Mouse (Mus musculus) monocyte, adult 5-6 weeks (primary cell): ENCODE results near the gene Mas1. TPM values are rescaled to one million over a fixed set of nuclear protein-coding genes. Genes with fewer than 3 reads are reported as not detected.

Experiments
- ATAC-seq: fragments of 153-309, 156-312 bp; replicated peaks from 2 replicates; pipeline ENCODE4 v1.8.0; 2017; ENCODE audit warnings: mild to moderate bottlenecking; ENCODE audit not compliant: low TSS enrichment, insufficient number of reproducible peaks, severe bottlenecking, poor library complexity, low FRiP score
- total RNA-seq: library from RNA; stranded (forward); fragments of 200-1000, 200-491, 200-594 nt; gene quantifications from 3 replicates; pipeline ENCODE4 v1.2.3, GENCODE M21; 2017

The Mas1 gene
- total RNA-seq, 1 experiment from 2014 or later: not detected

DNA sequence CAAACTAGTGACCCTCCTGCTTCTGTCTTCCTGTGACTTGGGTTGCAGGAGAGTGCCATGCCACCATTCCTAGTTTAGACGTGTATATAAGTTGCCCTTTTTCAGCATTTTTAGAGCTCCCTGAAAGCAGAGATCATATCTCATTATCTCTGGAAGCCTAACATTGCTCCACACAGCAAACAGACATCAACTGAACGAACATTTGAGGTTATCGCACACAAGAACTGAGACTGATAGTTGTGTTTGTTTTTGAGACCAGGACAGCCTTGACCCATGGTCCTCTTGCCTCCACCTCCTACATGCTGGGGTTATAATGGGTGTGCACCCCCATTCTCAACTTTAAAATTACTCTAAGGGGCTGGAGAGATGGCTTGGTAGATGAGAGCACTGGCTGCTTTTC lies 71.3 kb downstream of the Mas1 start:
- no peak for ATAC-seq

DNA sequence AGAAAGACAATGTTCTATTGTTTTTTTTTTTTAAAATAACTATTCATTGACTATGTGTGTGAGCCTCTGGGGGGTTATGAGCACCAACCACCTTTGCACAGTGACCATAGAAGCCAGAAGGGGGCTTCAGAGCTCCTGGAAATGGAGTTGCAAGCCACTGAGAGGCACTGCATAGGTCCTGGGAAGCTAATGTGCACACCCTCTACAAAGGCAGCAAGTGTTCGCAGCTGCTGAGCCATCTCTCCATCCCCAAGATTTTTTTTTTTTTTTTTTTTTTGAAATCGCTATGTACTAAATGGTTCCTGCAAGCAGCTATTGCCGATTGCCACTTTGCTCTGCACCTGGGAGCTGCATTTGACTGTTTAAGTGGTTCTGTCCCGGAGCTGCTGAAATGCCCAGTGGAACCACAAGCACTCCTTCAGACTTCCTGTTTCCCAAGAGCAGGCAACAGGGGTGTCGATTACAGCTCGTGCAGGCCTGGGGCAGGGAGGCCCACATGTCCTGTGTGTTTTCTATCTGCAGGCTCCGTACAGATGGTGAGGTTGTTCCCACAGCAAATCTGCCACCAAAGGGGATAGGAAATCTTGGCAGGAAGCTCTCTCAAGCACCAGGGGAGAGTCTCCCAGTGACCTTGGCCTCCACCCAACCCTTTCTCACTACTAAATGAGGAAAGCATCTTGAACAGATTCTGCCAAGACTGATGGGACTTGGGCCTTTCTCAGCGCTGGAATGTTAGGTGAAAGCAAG lies 74.1 kb downstream of the Mas1 start:
- no peak for ATAC-seq

- ATAC-seq: no peak
Observed at GRCm38 (mm10) chr17:12792422-12793206, 75.3 kb downstream of the Mas1 start.

DNA sequence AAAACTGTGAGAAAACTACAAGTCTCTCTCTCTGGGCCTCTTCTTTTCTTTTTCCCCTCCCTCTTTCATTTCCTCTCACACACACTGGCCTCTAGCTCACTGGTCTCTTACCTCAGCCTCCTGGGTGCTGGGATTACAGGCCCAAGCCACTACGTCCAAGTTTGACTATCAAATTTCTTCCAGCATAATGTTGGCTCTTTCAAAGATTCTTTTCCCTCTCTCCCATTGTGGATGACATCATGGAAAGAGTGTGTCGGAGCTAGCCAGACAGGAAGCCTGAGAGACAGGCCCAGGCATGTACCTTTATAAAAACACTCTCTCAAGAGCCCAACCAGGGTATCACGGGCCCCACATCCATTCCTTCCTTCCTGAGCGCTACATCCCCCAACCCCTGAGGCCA lies 76.5 kb downstream of the Mas1 start:
- ATAC-seq: no peak

DNA sequence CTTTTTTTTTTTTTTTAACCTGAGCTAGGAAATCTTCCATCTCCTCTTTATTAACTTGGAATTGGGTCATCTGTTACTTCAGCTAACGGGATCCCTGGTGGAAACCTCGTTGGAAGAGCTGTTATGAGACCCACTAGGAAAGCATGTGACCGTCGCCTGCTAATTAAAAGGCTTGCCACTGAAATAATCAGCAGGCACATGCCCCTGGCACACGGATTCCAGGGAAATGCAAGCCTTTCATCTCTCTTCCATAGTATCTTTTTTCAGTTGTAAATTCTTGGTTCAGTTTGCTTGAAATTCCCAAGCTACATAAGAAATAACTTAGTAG lies 76.9 kb downstream of the Mas1 start:
- no peak for ATAC-seq

Other genes starting within 250 kb of the Mas1 start
- not detected in 3 replicates for gene Slc22a1, start 192.3 kb downstream of the Mas1 start, total RNA-seq
- gene Igf2r, start 98.5 kb downstream of the Mas1 start, total RNA-seq: 19.7 to 53.8 TPM (median 24.1 TPM) in 3 replicates
- gene Mrgprh, start 7.9 kb upstream of the Mas1 start, total RNA-seq: not detected in 3 replicates
- 1.1 TPM in 1 of 3 replicates, not detected in the others for gene Pnldc1, start 42.1 kb upstream of the Mas1 start, total RNA-seq
- 328 to 436 TPM (median 328 TPM) in 3 replicates for gene Tcp1, start 47.6 kb upstream of the Mas1 start, total RNA-seq
- gene Mrpl18, start 48.2 kb upstream of the Mas1 start, total RNA-seq: 38.6 to 83.5 TPM (median 62.1 TPM) in 3 replicates
- gene Acat3, start 72.5 kb upstream of the Mas1 start, total RNA-seq: 0.68 to 2.3 TPM in 2 of 3 replicates, not detected in the other
- gene Acat2, start 92.6 kb upstream of the Mas1 start, total RNA-seq: 5.4 to 12.1 TPM (median 10.4 TPM) in 3 replicates
- gene Wtap, start 126.0 kb upstream of the Mas1 start, total RNA-seq: 228 to 388 TPM (median 260 TPM) in 3 replicates
- gene Sod2, start 138.7 kb upstream of the Mas1 start, total RNA-seq: 65.9 to 86.6 TPM (median 72.3 TPM) in 3 replicates
- gene Gpr31b, start 184.2 kb upstream of the Mas1 start, total RNA-seq: 1.3 to 2.8 TPM in 2 of 3 replicates, not detected in the other
- 0.85 TPM in 1 of 3 replicates, not detected in the others for gene Tcp10b, start 193.0 kb upstream of the Mas1 start, total RNA-seq